7 mouse cellular contexts compared by ENCODE assay signal in the genomic region with DNA sequence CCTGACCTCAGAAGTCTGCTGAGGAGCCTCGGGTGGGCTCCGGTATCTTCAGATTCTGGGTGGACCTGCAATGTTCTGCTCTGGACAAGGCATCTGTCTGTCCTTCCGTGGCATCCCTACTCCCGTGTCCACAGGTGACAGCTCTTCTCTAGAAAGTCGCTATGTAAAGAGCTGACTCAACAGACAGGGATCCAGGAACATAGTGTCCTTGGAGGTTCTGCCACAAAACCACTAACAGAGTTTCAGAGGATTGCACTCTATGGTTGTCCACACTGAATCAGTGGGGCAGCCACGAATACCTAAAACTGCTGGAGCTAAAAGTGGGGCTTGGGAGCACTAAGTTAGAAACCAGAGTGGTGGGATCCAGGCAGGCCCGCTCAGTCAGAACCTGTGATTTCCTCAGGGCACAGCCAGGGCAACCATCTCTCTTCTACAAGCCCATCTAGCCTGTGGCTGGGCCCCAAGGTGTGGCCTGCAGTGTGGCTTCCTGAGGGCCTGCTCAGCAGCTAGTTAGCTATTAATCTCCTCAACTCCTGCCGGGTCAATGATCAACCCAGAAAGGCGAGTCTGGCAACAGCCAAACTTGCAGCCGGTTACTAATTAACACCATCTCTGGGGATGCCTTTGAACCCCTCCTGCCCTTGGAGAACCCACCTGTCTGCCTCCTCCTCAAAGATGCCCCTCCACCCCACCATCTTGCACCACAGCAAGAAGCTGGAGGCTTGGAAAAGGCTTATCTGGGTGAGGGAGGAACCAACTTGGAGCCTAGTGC. TPM values are rescaled to one million over a fixed set of nuclear protein-coding genes. Genes with fewer than 3 reads are reported as not detected.
DNase-seq lines count a peak whose midpoint lies in the region; ATAC-seq and TF ChIP-seq lines count a peak whose summit lies in the region.

No protein-coding gene starts in this region.

- no peak overlapping the region for H3K4me2 ChIP-seq in forebrain, embryonic 15.5 days (replicated peaks)

- H3K36me3 ChIP-seq in forebrain, embryonic 15.5 days, result peaks cover 19% of the 10 kb centered on the region

- H3K27me3 ChIP-seq in forebrain, embryonic 15.5 days, result no peaks in the 10 kb centered on the region

- H3K4me3 ChIP-seq in bone marrow, adult 2 months (replicated peaks; ENCODE audit: control insufficient read depth, low read depth, low read length), result no peak overlapping the region
- H3K4me3 ChIP-seq in forebrain, embryonic 15.5 days, result no peak overlapping the region

- peak; percentile 86 for DNase-seq in kidney, postnatal 10 days
- peak; percentile 63 for DNase-seq in lung, postnatal 10 days
- no peak for DNase-seq in frontal cortex, postnatal 36 days (ENCODE audit: low spot score in 2 of 2)
- DNase-seq in natural killer cell, adult 2 months (ENCODE audit: low spot score in 2 of 2), result no peak

- peaks cover 22% of the 10 kb centered on the region for H3K4me1 ChIP-seq in bone marrow, adult 2 months (ENCODE audit: control insufficient read depth, insufficient read depth, low read length)
- peaks cover 58% of the 10 kb centered on the region for H3K4me1 ChIP-seq in forebrain, embryonic 15.5 days

- 67% methylated on average over 10 of the region's 10 CpGs for WGBS in bone marrow, adult 2 months
- 81% methylated on average over 10 of the region's 10 CpGs for WGBS in forebrain, embryonic 15.5 days

- no peaks in the 10 kb centered on the region for H3K9me3 ChIP-seq in forebrain, embryonic 15.5 days

- no peak for TF ChIP-seq CTCF in bone marrow, adult 2 months (IDR thresholded peaks at IDR 0.05; ENCODE audit: control insufficient read depth, insufficient read depth, low read length)

- ATAC-seq in forebrain, embryonic 15.5 days (replicated peaks), result no peak
- no peak for ATAC-seq in cerebellum, adult (ENCODE audit: insufficient number of reproducible peaks, low FRiP score, low TSS enrichment)

- TF ChIP-seq POLR2A in bone marrow, adult 2 months (IDR thresholded peaks at IDR 0.05; ENCODE audit: borderline replicate concordance, control insufficient read depth, low read depth, low read length), result no peak

- peak overlapping the region; percentile 32 for H3K27ac ChIP-seq in bone marrow, adult 2 months (ENCODE audit: control insufficient read depth, insufficient read depth, low read depth, low read length, poor library complexity)
- H3K27ac ChIP-seq in forebrain, embryonic 15.5 days (replicated peaks), result 0 out of 2 replicates have a peak overlapping the region, but pooled peaks have one; percentile 30

- H3K9ac ChIP-seq in forebrain, embryonic 15.5 days (replicated peaks), result no peak overlapping the region

RNA-seq across cellular contexts. Expression of a gene that starts 34.6 kb away (rescaled TPM):
- polyA plus RNA-seq in bone marrow, adult 2 months (2011; ENCODE audit: insufficient read depth, insufficient read length, low replicate concordance, missing spikeins), result 21.8 and 36.9 TPM in 2 replicates
- 22.6 and 26.1 TPM in 2 replicates for polyA plus RNA-seq in forebrain, embryonic 15.5 days (2015; fragmentation: Nextera tagmentation; extraction: Ambion mirVana)

RNA-seq across cellular contexts. Expression of a gene that starts 36.9 kb away (rescaled TPM):
- polyA plus RNA-seq in bone marrow, adult 2 months (2011; ENCODE audit: insufficient read depth, insufficient read length, low replicate concordance, missing spikeins), result 5.8 and 30.1 TPM in 2 replicates
- 18.3 and 19.8 TPM in 2 replicates for polyA plus RNA-seq in forebrain, embryonic 15.5 days (2015; fragmentation: Nextera tagmentation; extraction: Ambion mirVana)

Comparison
In these comparisons a context has a peak if more than half of its experiments do, and no peak if none do; other contexts are left out.
1. DNase-seq: peak in kidney, postnatal 10 days (single experiment) and lung, postnatal 10 days (single experiment); none in frontal cortex, postnatal 36 days (0 of 2) and natural killer cell, adult 2 months (0 of 2).